Mouse (Mus musculus) frontal cortex, postnatal 14 days (tissue): ENCODE data around the gene Rrp9.

Experiments
- DNase-seq, 2 experiments: peaks; one replicate each; pipeline ENCODE4 v3.0.0; 2022; ENCODE audit warnings: low spot score in 2 of 2

Rrp9 gene

DNA sequence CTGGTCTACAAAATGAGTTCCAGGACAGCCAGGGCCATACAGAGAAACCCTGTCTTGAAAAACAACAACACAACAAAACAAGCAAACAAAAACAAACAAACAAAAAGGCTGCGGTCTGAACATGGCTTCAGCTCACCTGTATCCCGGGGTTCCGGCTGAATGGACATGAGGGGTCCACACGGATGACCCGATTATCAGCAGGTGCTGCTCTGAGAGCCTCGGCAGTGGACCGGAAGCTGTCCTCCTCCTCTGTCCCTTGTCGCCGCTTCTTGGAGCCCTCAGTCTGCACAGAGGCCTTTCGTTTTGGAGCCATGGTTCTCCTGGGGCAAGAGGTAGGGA, at the start of gene Rrp9:
Rrp9 (plus strand) TSS at position 301 of the 339 bp plus-strand sequence.
- DNase-seq, result peak in 1 of 2 experiments; percentile 6

DNA sequence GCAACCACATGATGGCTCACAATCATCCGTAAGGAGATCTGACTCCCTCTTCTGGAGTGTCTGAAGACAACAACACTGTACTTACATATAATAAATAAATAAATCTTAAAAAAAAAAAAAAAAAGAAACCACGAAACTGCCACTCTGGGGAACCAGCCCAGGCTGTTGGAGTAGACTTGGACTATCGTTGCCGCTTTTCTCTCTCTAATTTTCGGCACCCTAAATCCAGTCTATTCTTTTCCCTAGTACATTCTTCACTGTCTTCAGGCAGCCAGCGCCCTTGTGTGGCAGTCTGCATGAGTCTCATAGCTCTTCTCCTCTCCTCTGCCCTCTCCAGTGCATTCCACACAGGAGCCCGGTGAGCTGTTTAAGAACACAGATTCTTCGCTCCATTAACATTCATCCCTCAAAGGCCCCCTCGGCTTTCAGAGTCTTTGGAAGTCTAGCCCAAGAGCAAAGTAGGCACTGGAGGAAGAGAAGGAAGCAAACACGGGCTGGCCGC, 47.0 kb upstream of the Rrp9 start:
- DNase-seq, result no peak

DNA sequence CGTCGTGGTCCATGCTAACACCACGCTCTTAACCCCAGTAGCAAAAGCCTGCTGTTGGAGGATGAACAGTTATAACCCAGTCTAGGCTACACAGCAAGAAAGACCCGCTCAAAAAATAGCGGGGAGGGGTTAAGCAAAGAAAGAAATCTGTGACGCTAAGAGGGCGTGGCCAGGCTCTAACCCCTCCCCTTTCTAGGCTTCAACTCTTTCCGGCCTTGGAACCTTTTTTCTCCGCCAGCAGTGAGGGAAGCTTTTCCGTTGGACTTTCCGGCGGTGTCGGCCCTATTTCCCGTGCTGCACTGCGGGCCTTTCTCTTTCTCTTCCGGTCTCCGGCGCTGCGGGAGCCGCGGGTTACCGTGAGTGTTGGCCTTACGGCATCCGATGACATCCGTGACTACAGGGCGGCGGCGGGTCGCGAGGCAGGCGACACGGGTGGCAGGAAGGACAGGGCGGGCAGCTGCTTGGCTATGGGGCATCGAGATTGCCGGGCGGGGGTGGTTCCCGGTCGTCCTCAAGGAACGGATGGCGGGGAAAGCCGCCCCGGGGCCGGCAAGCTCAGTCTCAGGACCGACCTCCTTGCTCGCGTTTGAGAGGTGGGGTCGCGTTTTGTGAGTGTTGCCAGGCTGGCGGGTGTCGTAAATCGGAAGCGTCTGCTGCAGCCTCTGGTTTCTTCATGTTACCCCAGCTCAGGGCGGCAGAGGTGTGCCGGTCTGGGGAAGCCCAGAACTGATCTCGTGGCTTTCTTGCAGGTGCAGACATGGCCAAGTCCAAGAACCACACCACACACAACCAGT, 46.3 kb upstream of the Rrp9 start, which contains the start of gene Rpl29:
Rpl29 (plus strand) TSS at position 234 of the 794 bp plus-strand sequence.
- DNase-seq, result peak; percentile 91 to 93

DNA sequence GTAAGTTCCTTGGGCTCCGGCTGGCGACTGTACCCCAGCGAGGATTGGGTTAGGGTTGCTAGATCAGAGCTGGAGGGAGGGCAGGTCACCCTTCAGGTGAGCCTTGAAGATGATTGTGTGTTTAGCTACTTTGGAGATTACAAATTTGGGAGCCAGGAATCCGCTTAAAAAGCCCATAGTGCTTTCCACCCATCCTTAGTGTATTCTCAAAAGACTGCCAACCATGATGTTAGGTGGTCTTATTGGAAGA, 45.8 kb upstream of the Rrp9 start:
- DNase-seq, result no peak

DNA sequence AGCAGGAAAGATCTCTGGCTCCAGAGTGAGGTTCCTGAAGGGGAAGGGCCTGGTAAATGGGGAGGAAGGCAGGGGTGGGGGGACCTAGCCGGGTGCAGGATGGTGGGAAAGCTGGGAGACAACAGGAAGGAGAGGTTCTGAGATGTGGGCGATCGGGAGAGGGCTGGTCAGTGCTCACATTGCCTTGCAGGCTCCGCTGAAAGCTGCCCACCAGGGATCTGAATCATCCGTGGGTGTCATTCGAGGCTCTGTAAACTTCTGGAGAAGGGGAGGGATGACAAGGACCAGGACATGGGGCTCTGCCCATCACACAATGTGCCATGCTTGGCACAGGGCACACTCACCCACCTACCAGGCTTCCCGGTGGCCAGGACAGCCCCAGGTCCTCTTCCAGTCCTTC, 42.4 kb upstream of the Rrp9 start:
- DNase-seq, result no peak

DNA sequence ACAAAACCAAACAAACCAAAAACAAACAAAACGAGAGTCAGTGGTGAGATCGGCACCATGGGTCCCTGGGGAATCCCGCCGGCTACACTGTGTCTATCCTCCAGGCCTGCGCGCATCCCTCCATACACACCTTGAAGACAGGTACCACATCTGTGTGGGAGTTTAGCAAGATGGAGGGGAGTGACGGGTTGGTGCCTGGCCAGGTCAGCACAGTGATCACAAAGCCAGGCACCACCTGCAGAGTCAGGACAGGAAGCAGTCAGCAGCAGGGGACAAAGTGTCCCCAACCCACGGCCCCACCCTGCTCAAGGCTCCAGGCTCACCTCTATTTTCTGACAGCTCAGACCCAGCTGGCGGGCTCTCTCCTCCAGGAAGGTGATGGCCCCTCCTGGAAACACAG, 39.2 kb upstream of the Rrp9 start:
- no peak for DNase-seq

DNA sequence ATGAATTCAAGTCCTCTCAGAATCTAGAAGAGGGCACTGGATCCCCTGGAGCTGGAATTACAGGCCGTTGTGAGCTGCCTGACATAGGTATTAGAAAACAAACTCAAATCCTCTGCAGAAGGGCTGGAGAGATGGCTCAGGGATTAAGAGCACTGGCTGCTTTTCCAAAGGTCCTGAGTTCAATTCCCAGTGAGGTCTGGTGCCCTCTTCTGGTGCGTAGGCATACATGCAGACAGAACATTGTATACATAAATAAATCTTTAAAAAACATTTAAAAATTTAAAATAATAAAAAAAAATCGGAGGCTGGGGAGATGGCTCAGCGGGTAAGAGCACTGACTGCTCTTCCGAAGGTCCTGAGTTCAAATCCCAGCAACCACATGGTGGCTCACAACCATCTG, 33.1 kb upstream of the Rrp9 start:
- no peak for DNase-seq

DNA sequence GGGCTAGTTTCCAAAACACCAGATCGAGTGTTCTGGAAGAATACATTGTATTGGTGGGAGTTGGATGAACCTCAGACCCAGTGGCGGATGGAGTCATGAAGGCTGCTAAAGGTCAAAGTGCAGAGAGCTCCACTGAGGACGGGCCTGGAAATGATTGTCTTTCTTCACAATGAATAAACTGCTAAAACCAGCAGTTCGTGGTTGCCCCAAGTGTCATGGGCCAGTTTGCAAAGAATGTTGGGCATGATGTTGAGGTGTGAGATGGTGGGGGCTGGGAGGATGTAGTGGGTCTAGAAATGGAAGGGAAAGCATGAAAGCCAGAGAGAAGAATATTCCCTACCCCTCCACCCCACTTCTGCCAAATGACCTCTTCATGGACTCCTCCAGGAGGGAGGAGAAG, 30.9 kb upstream of the Rrp9 start:
- DNase-seq, result no peak

DNA sequence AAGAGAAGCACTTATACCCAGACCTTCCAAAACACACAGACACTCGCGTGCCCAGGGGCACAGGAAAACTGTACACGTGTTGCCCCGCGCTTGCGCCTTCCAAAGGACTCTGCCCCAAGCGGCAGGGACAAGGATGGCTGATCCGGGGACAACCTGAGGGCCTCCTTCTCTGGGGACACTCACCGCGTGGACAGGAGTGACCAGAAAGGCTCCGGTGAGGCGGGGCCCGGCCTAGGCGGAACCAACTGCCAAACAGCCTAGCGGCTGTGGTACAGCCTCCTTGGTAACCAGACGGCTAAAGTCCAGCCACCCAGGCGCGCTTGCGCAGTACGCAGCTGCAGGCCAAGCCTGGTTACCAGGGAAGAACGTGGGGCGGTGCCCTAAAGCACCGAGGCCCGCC, 28.4 kb upstream of the Rrp9 start, which contains the start of the genes Abhd14b and Abhd14a:
Abhd14b (plus strand) TSS at position 112 of the 400 bp plus-strand sequence.
Abhd14a (minus strand) TSS at position 331 of the 400 bp plus-strand sequence.
- DNase-seq, result peak; percentile 78 to 81

DNA sequence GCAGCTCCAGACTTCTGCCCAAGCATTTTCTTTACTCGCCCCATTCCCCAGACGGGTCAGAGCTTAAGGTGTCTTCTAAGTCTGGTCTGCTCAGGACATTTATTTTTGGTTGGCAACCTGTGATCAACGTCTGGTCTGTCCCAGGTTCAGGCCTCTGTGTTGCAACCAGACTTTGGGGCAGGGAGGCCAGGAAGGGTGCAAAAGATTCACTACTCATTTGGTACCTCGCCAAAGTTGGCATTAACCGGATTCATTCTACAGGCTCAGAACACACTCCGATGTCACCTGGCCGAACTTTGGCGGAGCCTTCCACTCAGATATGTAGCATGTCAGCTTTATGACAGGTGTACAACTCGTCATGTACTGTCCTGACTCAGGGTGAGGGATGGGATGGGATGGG, 27.8 kb upstream of the Rrp9 start:
- no peak for DNase-seq

DNA sequence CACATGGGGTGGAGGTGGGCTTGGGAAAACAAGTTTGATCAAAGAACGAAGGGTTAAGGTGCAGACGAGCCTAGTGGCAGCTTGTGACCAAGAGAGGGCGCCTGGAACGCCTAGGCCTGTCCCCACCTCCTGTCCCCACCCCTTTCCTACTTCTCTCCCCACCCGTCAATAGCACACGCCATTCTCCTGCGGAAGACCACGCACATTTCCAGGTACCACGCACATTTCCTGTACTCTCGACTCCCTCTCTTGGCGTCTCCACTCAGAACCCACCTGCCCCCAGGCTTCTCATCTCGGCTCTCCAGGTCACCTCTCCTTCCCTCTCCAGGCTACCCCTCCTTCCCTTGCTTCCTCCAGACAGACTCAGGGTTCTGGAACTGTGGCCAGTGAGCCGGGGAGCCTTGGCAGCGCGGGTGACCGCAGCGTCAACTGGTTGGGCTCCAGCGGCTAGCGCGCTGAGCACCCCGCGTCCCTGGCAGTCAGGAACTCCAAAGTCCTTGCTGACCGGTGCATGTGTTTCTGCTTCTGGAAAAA, 27.2 kb upstream of the Rrp9 start:
- peak in 1 of 2 experiments; percentile 57 for DNase-seq

DNA sequence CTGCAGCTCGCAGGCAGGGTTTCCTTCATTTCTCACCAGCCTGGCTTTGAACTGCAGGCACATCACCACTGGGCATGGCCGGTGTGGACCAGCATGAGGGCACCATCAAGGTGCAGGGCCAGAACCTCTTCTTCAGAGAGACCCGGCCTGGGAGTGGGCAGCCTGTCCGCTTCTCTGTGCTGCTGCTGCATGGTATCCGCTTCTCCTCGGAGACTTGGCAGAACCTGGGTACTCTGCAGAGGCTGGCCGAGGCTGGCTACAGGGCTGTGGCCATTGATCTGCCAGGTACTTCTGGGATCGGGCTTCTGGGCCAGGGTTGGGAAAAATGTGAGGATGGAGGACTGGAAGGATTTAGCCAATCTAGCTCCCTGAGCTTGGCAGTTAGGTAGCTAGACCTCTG, 25.8 kb upstream of the Rrp9 start:
- DNase-seq, result no peak

DNA sequence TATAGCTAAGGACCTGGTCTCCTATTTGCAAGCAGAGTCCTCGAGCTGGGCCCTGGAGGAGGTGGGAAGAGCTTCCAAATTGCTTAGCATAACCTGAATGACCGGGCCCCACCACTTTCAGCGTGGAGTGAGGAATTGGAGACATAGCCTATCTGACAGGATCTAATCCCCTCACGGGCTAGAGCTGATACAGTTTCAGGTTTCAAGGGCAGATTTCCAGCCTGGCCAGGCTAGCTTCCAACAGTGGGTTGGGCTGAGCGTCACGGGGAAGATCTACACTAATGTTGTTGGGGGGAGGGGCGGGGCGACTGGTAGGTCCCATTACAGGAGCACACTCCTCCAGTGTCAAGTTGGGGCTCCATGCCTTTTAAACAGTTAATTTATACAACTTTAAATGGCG, 25.1 kb upstream of the Rrp9 start:
- DNase-seq, result no peak

DNA sequence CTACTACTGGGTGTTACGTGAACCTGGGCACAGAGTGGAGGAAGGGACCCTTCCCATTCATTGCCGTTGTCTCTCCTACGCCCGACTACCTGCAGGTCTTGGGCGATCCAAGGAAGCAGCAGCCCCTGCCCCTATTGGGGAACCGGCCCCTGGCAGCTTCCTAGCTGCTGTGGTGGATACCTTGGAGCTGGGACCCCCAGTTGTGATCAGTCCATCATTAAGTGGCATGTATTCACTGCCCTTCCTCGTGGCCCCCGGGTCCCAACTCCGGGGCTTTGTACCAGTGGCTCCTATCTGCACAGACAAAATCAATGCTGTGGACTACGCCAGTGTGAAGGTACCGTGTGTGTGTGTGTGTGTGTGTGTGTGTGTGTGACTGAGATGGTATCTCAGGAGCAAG, 24.5 kb upstream of the Rrp9 start:
- DNase-seq, result no peak

DNA sequence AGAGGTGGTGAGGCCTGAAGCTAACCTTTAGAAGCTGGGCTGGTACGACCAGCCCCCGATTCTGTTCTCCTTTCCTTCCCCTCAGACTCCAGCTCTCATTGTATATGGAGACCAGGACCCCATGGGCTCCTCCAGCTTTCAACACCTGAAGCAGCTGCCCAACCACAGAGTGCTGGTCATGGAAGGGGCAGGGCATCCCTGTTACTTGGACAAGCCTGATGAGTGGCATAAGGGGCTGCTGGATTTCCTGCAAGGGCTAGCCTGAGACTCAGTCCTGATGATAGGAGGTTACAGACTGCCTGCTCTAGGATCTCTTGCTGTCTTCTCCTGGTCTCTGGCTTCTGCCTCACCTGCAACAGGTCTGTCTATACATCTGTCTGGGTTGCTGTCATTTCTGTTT, 23.9 kb upstream of the Rrp9 start:
- DNase-seq, result no peak

DNA sequence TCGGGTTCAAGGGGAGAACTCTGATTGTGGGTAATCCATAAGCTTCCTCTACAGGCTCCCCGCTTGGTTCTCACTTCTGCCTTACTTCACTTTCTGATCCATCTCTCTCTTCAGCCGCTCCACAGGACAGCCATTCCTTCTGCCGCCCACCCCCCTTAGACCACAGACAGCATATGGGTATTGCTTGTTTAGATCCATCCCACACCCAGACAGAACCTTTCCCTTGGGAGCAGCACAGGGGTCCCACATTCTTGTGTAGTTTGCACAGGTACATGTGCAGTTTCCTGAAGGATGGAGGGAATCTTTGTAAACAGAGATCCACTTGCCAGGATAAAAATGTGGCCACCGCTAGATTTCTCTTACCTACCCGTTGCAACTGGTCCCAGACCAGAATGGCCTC, 23.4 kb upstream of the Rrp9 start:
- DNase-seq, result no peak

DNA sequence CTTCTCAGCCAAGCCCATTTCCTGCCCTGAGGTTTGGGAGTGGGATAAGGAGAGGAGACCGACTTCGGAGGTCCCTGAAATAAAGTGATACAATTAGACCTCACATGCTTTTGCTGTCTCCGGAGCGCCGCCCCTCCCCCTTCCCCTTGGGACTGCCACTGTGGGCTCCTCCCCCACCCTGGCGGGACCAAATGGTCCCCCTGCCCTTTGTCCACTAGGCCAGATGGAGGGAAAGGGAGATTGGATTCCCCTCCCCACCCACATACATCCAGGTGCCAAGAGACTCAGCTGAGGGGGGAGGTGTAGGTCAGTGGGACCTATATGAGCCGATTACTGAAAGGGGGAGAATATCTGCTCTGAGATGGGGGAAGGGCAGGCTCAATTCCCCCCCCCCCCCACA, 22.9 kb upstream of the Rrp9 start:
- DNase-seq, result no peak

DNA sequence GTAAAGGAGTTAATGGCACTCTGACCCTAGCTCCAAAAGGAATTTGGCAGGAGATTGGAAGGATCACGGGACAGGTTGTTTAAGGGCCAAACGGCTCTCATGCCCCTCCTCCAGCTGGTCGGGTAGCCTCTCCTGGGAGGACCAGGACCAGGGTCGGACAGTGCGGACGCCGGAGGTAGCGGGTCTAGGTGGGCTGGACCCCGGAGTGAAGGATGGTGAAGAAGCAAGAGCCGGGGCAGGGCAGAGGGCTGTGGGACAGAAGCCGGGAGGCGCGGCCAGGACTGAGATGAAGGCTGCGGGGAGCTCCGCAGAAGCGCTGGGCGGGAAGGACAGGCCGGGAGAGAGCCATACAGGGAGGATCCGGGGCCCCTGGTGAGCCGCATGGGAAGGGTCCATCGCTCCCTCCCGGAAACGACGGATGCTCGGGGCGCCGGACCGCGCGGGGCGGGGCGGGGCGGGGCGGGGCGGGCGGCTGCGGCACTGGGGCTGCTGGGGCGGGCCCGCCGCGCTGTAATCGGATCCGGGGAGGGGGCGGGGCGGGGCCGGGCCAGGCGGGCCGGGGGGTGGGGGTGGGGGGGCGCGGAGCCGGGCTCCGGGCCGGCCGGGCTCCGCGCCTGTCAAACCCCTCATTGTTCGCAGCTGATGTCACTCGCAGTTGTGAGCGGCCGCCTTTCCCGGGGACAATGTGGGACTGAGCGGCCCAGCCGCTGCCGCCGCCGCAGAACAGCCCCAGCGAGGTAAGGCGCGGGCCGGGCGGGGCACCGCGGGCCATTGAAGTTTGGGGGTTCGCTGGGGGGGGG, 22.3 kb upstream of the Rrp9 start, which contains the start of gene Pcbp4:
Pcbp4 (plus strand) TSS at position 21 of the 800 bp plus-strand sequence.
- DNase-seq, result no peak

DNA sequence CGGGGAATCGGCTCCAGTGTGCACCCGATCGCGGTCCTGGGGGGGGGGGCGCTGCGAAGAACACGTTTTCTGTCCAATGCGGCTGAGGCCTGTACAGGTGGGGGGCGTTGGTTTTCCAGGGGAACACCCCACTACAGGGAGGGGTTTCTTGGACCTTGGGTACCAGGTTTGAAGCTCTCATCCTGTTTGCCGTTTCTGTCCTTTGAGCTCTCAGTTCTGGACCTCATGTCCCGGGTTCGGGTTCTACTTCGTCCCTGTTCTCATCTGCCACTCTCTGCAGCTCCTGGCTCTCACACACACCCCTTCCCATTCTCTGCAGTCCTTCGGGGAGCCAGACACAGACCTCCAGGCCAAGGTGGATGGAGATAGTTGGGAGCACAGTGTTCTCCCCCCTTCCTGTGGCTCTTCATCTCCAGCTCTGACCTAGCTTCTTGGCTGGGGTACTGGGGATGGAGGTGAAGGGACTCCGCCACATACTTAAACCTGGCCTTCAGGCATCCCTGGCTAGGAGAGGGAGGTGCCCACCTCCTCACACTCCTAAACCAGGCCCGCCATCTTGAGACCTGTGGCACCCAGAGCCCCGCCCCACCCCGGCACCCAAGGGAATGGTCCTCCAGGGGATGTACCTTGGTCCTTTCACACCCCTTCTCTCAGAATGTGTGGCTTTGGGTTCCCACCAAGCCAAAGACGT, 21.5 kb upstream of the Rrp9 start:
- no peak for DNase-seq

DNA sequence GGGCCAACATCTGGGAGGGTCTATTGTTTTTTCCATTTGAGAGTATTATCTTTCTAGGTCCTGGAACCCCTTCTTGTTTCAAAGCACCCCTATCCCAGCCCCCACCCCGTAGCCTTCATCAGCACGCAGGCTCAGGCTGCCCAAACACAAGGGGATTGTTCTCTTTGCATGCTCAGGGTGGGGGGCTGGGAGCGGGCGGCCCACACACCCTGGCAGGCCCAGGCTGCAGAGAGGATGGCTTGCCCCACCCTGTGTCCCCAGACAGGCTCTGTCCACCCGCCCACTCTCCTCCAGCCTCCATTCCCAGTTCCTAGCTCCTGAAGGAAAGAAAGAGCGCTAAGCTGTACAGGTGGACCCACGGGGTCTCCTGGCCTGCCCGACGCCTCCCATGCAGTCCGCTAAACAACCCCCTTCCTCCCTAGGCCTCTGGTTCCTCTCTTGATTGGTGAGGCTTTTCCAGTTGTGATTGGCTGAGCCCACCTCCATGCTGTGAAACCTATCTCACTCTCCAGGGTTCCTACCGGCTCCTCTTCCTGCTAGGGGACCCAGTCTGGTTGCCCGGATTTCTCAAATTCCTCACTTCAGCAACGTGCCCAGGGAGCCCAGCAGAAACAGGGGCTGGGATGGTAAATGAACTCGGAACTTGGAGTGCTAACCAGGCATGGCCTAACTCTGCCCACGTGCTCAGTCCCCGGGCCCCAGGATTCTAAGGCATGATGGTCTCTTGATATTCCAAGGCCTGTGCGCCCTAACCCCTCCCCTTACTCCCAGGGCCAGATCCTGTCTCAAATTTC, 20.7 kb upstream of the Rrp9 start:
- no peak for DNase-seq
